Mouse (Mus musculus) embryonic fibroblast, embryonic 13.5 days (primary cell): ENCODE measurements around the gene Tesk1.

Source experiments
- CTCF ChIP-seq: IDR thresholded peaks from 2 replicates; pipeline ENCODE4 v1.5.1; 2011; ENCODE audit warnings: mild to moderate bottlenecking, control low read depth, low read length, moderate library complexity, borderline replicate concordance; ENCODE audit not compliant: insufficient read depth
- POLR2A ChIP-seq: IDR thresholded peaks from 2 replicates; pipeline ENCODE4 v1.6.1; 2011; ENCODE audit warnings: low read depth, mild to moderate bottlenecking, control low read depth, low read length, moderate library complexity

GRCm38 (mm10) chr4:43465935-43466334 lies 24.2 kb downstream of the Tesk1 start:
- TF ChIP-seq CTCF: no peak
- no peak for TF ChIP-seq POLR2A
